Mouse (Mus musculus) liver, embryonic 13.5 days (tissue): ENCODE results near the gene Gfra1. TPM values are rescaled to one million over a fixed set of nuclear protein-coding genes. Genes with fewer than 3 reads are reported as not detected.

Experiments used
- ATAC-seq: fragments of 200-750 bp; cut with Nextera tagmentation; 2 replicates; pipeline ENCODE4 v1.8.0; 2017; ENCODE audit warnings: low read depth, mild to moderate bottlenecking, moderate number of reproducible peaks, moderate library complexity
- DNase-seq: peaks from one replicate; pipeline ENCODE4 v3.0.0; 2022
- H3K27ac ChIP-seq: fragments of 300-500 bp; sonication (generic); 2 replicates; pipeline ENCODE4 v1.5.1; 2015; ENCODE audit warnings: moderate library complexity, mild to moderate bottlenecking, inconsistent platforms
- H3K27me3 ChIP-seq: fragments of 300-500 bp; sonication (generic); 2 replicates; pipeline ENCODE4 v1.6.1; 2015; ENCODE audit warnings: mild to moderate bottlenecking, inconsistent platforms
- H3K36me3 ChIP-seq: fragments of 300-500 bp; sonication (generic); 2 replicates; pipeline ENCODE4 v1.6.1; 2015; ENCODE audit warnings: mild to moderate bottlenecking, inconsistent platforms
- H3K4me1 ChIP-seq: fragments of 300-500 bp; sonication (generic); replicated peaks from 2 replicates; pipeline ENCODE4 v1.6.1; 2015; ENCODE audit warnings: inconsistent platforms
- H3K4me2 ChIP-seq: fragments of 300-500 bp; sonication (generic); 2 replicates; pipeline ENCODE4 v1.6.1; 2015; ENCODE audit warnings: inconsistent platforms, mild to moderate bottlenecking, moderate library complexity
- H3K4me3 ChIP-seq: fragments of 300-500 bp; sonication (generic); replicated peaks from 2 replicates; pipeline ENCODE4 v1.5.1; 2015; ENCODE audit warnings: mild to moderate bottlenecking, inconsistent platforms
- H3K9ac ChIP-seq: fragments of 300-500 bp; sonication (generic); 2 replicates; pipeline ENCODE4 v1.6.1; 2015; ENCODE audit warnings: mild to moderate bottlenecking, inconsistent platforms
- H3K9me3 ChIP-seq: fragments of 300-500 bp; sonication (generic); replicated peaks from 2 replicates; pipeline ENCODE4 v1.6.1; 2016; ENCODE audit warnings: inconsistent platforms
- WGBS: fragments of 180-500 bp; shearing (Covaris S2); methylation state at CpG from one replicate; pipeline ENCODE4 v1.1.7; 2015; ENCODE audit not compliant: insufficient replicate concordance; 5-methylcytosine and 5-hydroxymethylcytosine counted together
- polyA plus RNA-seq: library from polyadenylated mRNA; unstranded; fragments of >200 nt; fragmentation: Nextera tagmentation; extraction: Ambion mirVana; gene quantifications from 2 replicates; pipeline ENCODE4 v1.2.1, GENCODE M21; 2015

The Gfra1 gene
- polyA plus RNA-seq, 1 experiment from 2014 or later = 5.8 TPM

DNA sequence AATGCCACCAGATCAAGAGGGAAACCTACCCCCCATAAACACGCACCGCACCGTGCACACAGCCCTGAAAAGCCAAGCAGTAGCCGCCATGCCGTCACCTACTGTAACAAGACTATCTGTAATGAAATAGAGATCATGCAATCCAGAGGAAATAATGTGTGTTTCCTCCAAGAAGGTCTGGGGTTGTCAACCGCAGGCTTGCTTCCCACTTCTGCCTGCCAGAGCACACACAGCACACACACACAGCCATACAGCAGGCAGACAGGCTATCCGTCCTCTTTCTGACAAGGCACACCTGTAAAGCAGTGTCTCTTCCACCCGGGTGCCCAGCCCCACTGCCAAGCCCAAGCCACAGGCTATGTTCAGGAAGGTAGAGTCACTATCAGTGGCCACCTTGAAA, 66.2 kb downstream of the Gfra1 start:
- Histone ChIP-seq H3K9ac (no peak overlapping the region), H3K4me2 (no peak overlapping the region), H3K27me3 (no peaks in the 10 kb centered on the region), H3K9me3 (no peaks in the 10 kb centered on the region), H3K27ac (no peak overlapping the region), H3K4me3 (no peak overlapping the region), H3K36me3 (no peaks in the 10 kb centered on the region), H3K4me1 (no peaks in the 10 kb centered on the region; the same call in 1 of the 2 replicates)
- 75% methylated on average over 8 of the region's 8 CpGs for WGBS
- DNase-seq = no peak
- ATAC-seq = no peak

DNA sequence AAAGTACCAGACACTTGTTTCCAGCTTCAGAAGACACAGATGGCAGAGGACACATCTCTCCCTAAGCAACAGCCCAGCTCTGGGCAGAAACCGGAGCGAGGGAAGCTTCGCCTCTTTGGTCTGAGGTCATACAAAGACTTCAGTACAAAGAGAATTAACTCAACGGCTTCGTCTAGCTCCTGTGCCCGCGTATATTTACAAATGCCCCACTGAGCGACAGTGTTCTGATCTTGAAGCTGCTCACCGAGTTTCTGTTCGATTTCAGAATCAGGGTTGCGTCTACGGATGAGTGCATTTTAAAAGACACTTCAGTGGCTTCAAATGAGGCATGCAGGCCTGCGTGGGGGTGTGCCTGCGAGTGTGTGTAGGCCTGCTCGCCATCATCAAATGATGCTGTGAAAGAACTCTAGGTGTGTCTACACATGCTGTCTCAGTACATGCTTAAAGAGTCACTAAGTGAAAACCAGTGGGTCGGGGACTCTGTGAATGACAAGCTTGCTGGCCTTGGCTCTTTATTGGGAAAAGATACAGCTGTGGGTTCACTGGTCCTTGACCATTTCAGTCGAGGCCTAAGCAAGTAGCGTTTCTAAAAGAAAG, 66.8 kb downstream of the Gfra1 start:
- no peak overlapping the region for H3K9ac ChIP-seq
- DNase-seq (no peak), ATAC-seq (no peak)
- H3K36me3 ChIP-seq = no peaks in the 10 kb centered on the region
- 76% methylated on average over 18 of the region's 18 CpGs for whole genome bisulfite sequencing
- H3K4me3 ChIP-seq = no peak overlapping the region
- no peaks in the 10 kb centered on the region for H3K9me3 ChIP-seq
- no peak overlapping the region for H3K27ac ChIP-seq
- no peak overlapping the region for H3K4me2 ChIP-seq
- no peaks in the 10 kb centered on the region for H3K27me3 ChIP-seq
- H3K4me1 ChIP-seq = no peaks in the 10 kb centered on the region; the same call in 1 of the 2 replicates

DNA sequence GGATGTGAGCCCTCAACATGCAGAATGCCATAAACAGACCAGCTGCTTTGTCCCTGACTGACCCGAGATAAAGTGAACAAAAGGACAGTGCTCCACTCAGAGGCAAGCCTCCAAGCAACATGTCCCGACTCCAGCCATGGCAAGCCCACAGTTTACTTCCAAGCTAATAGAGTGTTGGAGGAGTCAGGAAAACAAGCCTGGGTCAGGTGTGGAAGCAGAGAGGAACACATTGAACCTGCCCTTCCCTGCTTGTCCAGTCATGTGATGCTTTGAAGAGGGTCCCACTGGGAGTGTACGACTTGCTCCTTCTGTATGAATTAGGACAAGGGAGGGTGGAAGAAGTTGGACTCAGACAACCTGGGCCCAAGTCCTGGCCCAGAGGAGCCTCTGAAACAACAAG, 72.4 kb downstream of the Gfra1 start:
- 53% methylated on average over 3 of the region's 3 CpGs for WGBS

DNA sequence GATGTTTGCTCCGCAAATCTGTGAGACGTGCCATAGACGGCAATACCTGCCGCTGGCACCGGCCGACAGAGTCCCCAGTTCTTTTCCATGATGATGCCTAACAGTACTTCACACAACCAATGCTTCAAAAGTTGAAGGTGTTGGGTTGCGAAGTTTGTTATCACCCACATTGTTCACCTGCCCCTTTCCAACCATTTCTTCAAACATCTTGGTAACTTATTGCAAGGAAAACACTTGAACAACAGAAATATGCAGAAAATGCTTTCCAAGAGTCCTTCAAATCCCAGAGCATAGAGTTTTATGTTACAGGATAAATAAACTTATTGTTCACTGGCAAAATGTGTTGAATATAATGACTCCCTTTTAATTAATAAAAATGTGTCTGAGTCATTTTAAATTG, 73.2 kb downstream of the Gfra1 start:
- no peaks in the 10 kb centered on the region for H3K27me3 ChIP-seq

More for the DNA sequence above, 72.4 kb downstream of the Gfra1 start:
- no peak overlapping the region for H3K4me3 ChIP-seq
- no peak overlapping the region for H3K9ac ChIP-seq
- H3K27ac ChIP-seq = no peak overlapping the region
- no peaks in the 10 kb centered on the region for H3K9me3 ChIP-seq
- H3K4me1 ChIP-seq = no peaks in the 10 kb centered on the region
- ATAC-seq = no peak
- no peaks in the 10 kb centered on the region for H3K27me3 ChIP-seq
- H3K4me2 ChIP-seq = no peak overlapping the region
- DNase-seq = no peak
- no peaks in the 10 kb centered on the region for H3K36me3 ChIP-seq

DNA sequence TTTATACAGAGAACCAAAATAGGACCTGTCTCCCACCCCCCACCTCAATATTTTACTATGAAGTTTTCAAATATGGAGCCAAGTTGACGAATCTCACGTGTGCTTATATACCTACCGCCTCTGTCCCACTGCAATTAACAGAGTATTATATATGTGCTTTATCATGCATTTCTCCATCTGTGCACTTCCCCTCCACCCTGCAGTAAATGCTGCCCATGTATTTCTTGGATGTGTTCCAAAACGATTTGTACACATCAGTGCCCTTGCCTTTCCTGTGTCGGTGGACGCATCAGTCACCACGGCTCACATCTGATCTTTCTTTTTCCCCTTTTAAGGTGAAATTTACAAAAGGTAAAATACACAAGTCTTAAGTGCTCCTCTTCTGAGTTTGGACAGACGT, 77.7 kb downstream of the Gfra1 start:
- H3K27me3 ChIP-seq = no peaks in the 10 kb centered on the region
- no peak for DNase-seq
- 66% methylated on average over 8 of the region's 8 CpGs for WGBS
- H3K4me3 ChIP-seq = no peak overlapping the region
- no peak overlapping the region for H3K27ac ChIP-seq
- no peaks in the 10 kb centered on the region for H3K36me3 ChIP-seq
- ATAC-seq = no peak
- peaks cover 5% of the 10 kb centered on the region for H3K4me1 ChIP-seq
- no peak overlapping the region for H3K9ac ChIP-seq
- no peak overlapping the region for H3K4me2 ChIP-seq
- H3K9me3 ChIP-seq = no peaks in the 10 kb centered on the region

More for the DNA sequence above, 73.2 kb downstream of the Gfra1 start:
- Histone ChIP-seq H3K9me3 (no peaks in the 10 kb centered on the region), H3K36me3 (no peaks in the 10 kb centered on the region), H3K9ac (no peak overlapping the region), H3K4me1 (peaks cover 4% of the 10 kb centered on the region), H3K27ac (no peak overlapping the region), H3K4me3 (no peak overlapping the region), H3K4me2 (no peak overlapping the region)
- no peak for ATAC-seq
- no peak for DNase-seq
- WGBS = 77% methylated on average over 7 of the region's 7 CpGs

DNA sequence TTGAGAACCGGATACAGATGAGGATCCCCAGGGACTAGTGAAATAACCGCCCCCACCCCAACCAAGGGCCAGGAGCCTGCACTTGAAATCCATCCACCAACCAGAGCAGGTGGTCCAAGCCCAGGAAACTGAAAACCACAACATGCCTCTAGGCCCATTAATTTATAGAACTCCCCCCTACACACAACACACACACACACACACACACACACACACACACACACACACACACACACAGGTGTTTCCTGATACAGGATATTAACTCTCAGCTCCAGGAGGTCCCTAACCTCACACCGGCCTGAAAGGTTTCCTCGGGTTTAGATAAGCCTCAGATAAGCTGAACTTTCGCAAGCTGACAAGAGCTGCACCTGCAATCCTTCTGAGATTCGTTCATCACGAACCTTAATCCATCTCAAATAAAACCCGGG, 79.0 kb downstream of the Gfra1 start:
- Histone ChIP-seq H3K27me3 (no peaks in the 10 kb centered on the region), H3K4me1 (peaks cover 5% of the 10 kb centered on the region), H3K27ac (no peak overlapping the region), H3K9me3 (no peaks in the 10 kb centered on the region), H3K36me3 (no peaks in the 10 kb centered on the region), H3K4me2 (no peak overlapping the region), H3K4me3 (no peak overlapping the region), H3K9ac (no peak overlapping the region)
- ATAC-seq = no peak
- WGBS = 50% methylated on average over 8 of the region's 8 CpGs
- no peak for DNase-seq

DNA sequence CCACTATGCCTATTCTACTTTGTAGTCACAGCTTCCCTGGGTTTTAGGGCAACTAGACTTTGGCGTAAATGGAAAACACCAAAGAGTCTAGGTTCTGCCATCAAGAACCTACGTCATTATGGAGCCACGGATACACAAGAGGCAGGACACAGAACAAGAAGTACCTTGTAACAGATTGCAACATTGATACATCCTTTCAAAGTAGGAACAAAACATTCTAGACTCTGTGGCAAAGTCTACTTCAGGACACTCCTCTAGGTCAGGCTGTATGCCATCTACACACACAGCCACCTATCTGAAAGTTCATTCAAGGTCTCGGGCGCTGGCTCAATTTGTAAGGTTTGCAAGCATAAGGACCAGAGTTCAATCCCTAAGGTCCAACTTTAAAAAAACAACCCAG, 81.1 kb downstream of the Gfra1 start:
- ATAC-seq (no peak), DNase-seq (no peak)
- Histone ChIP-seq H3K9me3 (no peaks in the 10 kb centered on the region), H3K36me3 (no peaks in the 10 kb centered on the region), H3K4me3 (no peak overlapping the region), H3K4me1 (peaks cover 5% of the 10 kb centered on the region), H3K9ac (no peak overlapping the region), H3K27ac (no peak overlapping the region), H3K4me2 (no peak overlapping the region), H3K27me3 (no peaks in the 10 kb centered on the region)
- 73% methylated on average over 5 of the region's 5 CpGs for WGBS

DNA sequence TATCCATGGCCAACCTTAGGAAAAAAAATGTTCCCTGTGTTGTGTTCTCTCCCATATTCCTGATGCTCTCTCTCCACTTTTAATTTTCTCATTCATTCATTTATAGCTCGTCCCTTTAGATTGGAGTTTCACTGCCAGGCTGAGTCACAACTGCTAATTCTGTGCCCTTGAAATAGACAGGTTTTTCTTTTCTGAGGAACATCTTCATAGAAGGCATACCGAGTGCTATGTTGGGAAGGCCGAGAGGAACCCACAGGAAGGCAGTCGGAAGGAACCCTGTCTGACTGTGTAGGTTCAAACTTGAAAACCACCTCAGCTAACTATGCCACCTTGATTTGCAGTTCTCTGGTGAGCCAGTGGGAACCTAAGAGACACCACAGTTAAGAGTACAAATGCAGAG, 81.6 kb downstream of the Gfra1 start:
- Histone ChIP-seq H3K27ac (no peak overlapping the region), H3K4me2 (no peak overlapping the region), H3K4me1 (peaks cover 5% of the 10 kb centered on the region), H3K27me3 (no peaks in the 10 kb centered on the region), H3K36me3 (no peaks in the 10 kb centered on the region), H3K9ac (no peak overlapping the region), H3K4me3 (no peak overlapping the region), H3K9me3 (no peaks in the 10 kb centered on the region)
- DNase-seq = no peak
- WGBS = 73% methylated on average over 4 of the region's 4 CpGs
- ATAC-seq = no peak

DNA sequence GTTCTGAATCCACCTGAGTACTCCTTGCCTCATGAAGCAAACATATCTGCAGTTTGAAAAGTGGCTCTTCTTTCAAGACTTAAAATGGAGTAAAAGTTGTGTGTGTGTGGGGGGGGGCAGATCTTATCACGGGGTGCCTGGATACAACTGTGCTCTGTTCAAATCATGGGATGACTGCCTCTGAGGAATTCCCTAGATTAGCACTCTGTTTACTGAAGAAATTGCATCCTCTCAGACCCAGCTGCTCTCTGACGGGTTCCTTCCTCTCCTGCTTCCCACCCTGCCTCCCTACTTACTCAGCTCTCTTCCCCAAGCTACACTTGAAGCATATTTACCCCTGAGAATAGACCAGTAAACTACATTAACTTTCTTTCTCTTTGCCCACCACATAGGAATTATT, 87.2 kb downstream of the Gfra1 start:
- Histone ChIP-seq H3K27ac (no peak overlapping the region), H3K4me2 (no peak overlapping the region), H3K27me3 (no peaks in the 10 kb centered on the region), H3K9me3 (no peaks in the 10 kb centered on the region), H3K9ac (no peak overlapping the region), H3K4me1 (no peaks in the 10 kb centered on the region), H3K4me3 (no peak overlapping the region), H3K36me3 (no peaks in the 10 kb centered on the region)
- WGBS = 47% methylated on average over 2 of the region's 2 CpGs
- no peak for ATAC-seq
- DNase-seq = no peak

DNA sequence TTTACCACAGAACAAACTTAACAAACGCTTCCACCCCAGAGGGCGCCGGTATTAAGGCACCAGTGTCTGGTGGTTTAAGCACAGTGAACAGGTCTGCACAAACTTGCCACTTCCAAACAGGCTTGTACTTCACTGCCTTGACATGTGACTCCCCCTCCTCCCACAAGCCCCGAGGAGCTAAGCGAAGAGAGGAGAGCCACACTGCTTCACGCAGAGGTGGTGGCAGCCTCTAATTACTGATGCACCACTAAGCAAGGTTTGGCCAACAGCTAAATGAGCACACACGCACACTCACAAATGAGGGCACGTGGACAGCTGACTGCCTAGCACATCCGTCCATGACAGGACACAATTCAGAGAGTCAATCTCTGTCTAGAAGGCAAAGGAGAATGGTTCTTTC, 91.0 kb downstream of the Gfra1 start:
- 58% methylated on average over 9 of the region's 9 CpGs for WGBS
- Histone ChIP-seq H3K4me3 (no peak overlapping the region), H3K9ac (no peak overlapping the region), H3K36me3 (no peaks in the 10 kb centered on the region), H3K4me1 (no peaks in the 10 kb centered on the region), H3K27me3 (no peaks in the 10 kb centered on the region), H3K9me3 (no peaks in the 10 kb centered on the region), H3K4me2 (no peak overlapping the region), H3K27ac (no peak overlapping the region)
- no peak for DNase-seq
- no peak for ATAC-seq

DNA sequence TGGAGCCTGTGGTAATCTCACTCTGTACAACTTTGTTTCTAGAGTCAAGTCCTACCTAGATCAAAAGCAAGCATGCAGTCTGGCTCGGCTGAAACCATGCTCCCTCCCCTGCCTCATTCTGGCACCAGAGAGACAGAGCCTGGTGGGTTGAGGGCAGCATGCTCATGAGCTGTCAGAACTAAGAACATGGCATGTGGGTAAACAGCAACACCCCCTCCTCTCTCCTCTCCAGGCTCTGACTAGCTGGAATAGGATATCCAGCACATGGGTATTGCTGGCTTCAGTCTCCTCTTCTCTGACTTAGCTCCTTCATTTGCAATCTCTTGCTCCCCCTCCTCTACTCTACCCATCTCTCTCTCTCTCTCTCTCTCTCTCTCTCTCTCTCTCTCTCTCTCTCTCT, 94.7 kb downstream of the Gfra1 start:
- Histone ChIP-seq H3K9me3 (no peaks in the 10 kb centered on the region), H3K4me1 (no peaks in the 10 kb centered on the region), H3K9ac (no peak overlapping the region), H3K27ac (no peak overlapping the region), H3K4me2 (no peak overlapping the region), H3K27me3 (no peaks in the 10 kb centered on the region), H3K36me3 (no peaks in the 10 kb centered on the region), H3K4me3 (no peak overlapping the region)
- WGBS = 50% methylated on average over 1 of the region's 1 CpGs
- DNase-seq = no peak
- ATAC-seq = no peak

DNA sequence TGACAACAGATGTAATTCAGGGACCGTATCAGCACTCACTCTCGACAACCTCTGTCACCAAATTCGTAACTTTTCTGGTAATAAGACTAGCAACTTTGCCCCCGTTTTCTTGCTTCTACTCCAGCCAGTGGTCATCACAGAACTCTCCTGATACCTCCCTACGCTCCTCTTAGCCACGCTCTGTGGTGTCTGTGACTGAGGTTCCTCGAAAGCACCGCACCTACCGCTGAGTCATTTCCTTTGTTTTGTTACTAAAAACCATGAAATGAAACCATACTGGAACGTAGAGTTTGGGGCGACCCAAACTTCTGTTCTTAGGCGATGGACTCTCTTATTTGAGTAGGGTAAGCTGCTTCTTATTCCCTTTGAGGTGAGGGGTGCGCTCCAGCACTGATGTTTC, 97.6 kb downstream of the Gfra1 start:
- ATAC-seq (no peak), DNase-seq (no peak)
- Histone ChIP-seq H3K9ac (no peak overlapping the region), H3K27me3 (no peaks in the 10 kb centered on the region), H3K4me1 (no peaks in the 10 kb centered on the region), H3K4me3 (no peak overlapping the region), H3K9me3 (no peaks in the 10 kb centered on the region), H3K27ac (no peak overlapping the region), H3K4me2 (no peak overlapping the region), H3K36me3 (no peaks in the 10 kb centered on the region)
- WGBS = 42% methylated on average over 13 of the region's 13 CpGs
